Mouse (Mus musculus): ENCODE measurements around the gene Kdelc2.
A peak's percentile ranks its signal among the peaks of the same experiment; 100 is the strongest.

Gene Kdelc2

GRCm38 (mm10) chr9:53383951-53384866 is at the start of gene Kdelc2:
Gene Kdelc2 (plus strand): TSS chr9:53384025.
- peak; percentile 82 to 95 for DNase-seq (ENCODE audit: inconsistent age in 2 of 2, low spot score in 1 of 2)

GRCm38 (mm10) chr9:53335131-53335530 is 48.7 kb upstream of the Kdelc2 start:
- DNase-seq (ENCODE audit: inconsistent age in 2 of 2, low spot score in 1 of 2) = no peak

- no peak for DNase-seq (ENCODE audit: inconsistent age in 2 of 2, low spot score in 1 of 2)
Measured at GRCm38 (mm10) chr9:53339603-53340002, 44.2 kb upstream of the Kdelc2 start.

- no peak for DNase-seq (ENCODE audit: inconsistent age in 2 of 2, low spot score in 1 of 2)
Measured at GRCm38 (mm10) chr9:53340328-53340916, 43.4 kb upstream of the Kdelc2 start.

GRCm38 (mm10) chr9:53340969-53341368 is 42.9 kb upstream of the Kdelc2 start:
- peak; percentile 8 to 57 for DNase-seq (ENCODE audit: inconsistent age in 2 of 2, low spot score in 1 of 2)

GRCm38 (mm10) chr9:53341981-53342380 is 41.8 kb upstream of the Kdelc2 start:
- DNase-seq (ENCODE audit: inconsistent age in 2 of 2, low spot score in 1 of 2) = no peak

GRCm38 (mm10) chr9:53344646-53345432 is 39.0 kb upstream of the Kdelc2 start:
- no peak for DNase-seq (ENCODE audit: inconsistent age in 2 of 2, low spot score in 1 of 2)

GRCm38 (mm10) chr9:53345728-53346127 is 38.1 kb upstream of the Kdelc2 start:
- no peak for DNase-seq (ENCODE audit: inconsistent age in 2 of 2, low spot score in 1 of 2)

- peak in 1 of 2 experiments; percentile 51 for DNase-seq (ENCODE audit: inconsistent age in 2 of 2, low spot score in 1 of 2)
Measured at GRCm38 (mm10) chr9:53346402-53346801, 37.4 kb upstream of the Kdelc2 start.

GRCm38 (mm10) chr9:53349211-53349610 is 34.6 kb upstream of the Kdelc2 start:
- no peak for DNase-seq (ENCODE audit: inconsistent age in 2 of 2, low spot score in 1 of 2)

GRCm38 (mm10) chr9:53350331-53350730 is 33.5 kb upstream of the Kdelc2 start:
- no peak for DNase-seq (ENCODE audit: inconsistent age in 2 of 2, low spot score in 1 of 2)

GRCm38 (mm10) chr9:53351899-53352298 is 31.9 kb upstream of the Kdelc2 start:
- no peak for DNase-seq (ENCODE audit: inconsistent age in 2 of 2, low spot score in 1 of 2)

- DNase-seq (ENCODE audit: inconsistent age in 2 of 2, low spot score in 1 of 2) = no peak
Measured at GRCm38 (mm10) chr9:53353161-53353560, 30.7 kb upstream of the Kdelc2 start.

GRCm38 (mm10) chr9:53356219-53357155 is 27.3 kb upstream of the Kdelc2 start:
- no peak for DNase-seq (ENCODE audit: inconsistent age in 2 of 2, low spot score in 1 of 2)

- no peak for DNase-seq (ENCODE audit: inconsistent age in 2 of 2, low spot score in 1 of 2)
Measured at GRCm38 (mm10) chr9:53371339-53371738, 12.5 kb upstream of the Kdelc2 start.

- DNase-seq (ENCODE audit: inconsistent age in 2 of 2, low spot score in 1 of 2) = peak; percentile 35 to 74
Measured at GRCm38 (mm10) chr9:53375907-53376306, 7.9 kb upstream of the Kdelc2 start.

- peak in 1 of 2 experiments; percentile 40 for DNase-seq (ENCODE audit: inconsistent age in 2 of 2, low spot score in 1 of 2)
Measured at GRCm38 (mm10) chr9:53376820-53377219, 7.0 kb upstream of the Kdelc2 start.

GRCm38 (mm10) chr9:53377597-53377996 is 6.2 kb upstream of the Kdelc2 start:
- DNase-seq (ENCODE audit: inconsistent age in 2 of 2, low spot score in 1 of 2) = no peak

- DNase-seq (ENCODE audit: inconsistent age in 2 of 2, low spot score in 1 of 2) = no peak
Measured at GRCm38 (mm10) chr9:53378171-53378570, 5.7 kb upstream of the Kdelc2 start.

- DNase-seq (ENCODE audit: inconsistent age in 2 of 2, low spot score in 1 of 2) = no peak
Measured at GRCm38 (mm10) chr9:53380595-53380994, 3.2 kb upstream of the Kdelc2 start.

All from adrenal gland, adult (tissue).